Mouse (Mus musculus): Measurements from ENCODE around the gene Cbarp.
A peak's percentile ranks its signal among the peaks of the same experiment; 100 is the strongest.
"Not testable (repeated sequence)": the region's sequence is repeated elsewhere in the genome, so short reads cannot be mapped to it uniquely, and the experiment has no call there.

Cbarp gene

DNA sequence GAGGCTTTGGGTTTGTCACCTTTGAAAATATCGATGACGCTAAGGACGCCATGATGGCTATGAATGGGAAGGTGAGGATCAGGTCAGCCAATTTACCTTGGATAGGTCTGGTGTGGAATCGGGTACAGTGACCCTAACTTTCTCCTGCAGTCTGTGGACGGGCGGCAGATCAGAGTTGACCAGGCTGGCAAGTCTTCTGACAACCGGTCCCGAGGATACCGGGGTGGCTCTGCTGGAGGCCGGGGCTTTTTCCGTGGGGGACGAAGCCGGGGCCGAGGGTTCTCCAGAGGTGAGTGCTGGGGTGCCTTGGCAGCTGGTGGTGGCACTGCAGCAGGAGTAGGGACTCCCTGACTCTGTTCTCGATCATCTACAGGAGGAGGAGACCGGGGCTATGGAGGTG, 29.4 kb upstream of the Cbarp start:
- no peak for DNase-seq (ENCODE audit: extremely low read depth, low read depth)

DNA sequence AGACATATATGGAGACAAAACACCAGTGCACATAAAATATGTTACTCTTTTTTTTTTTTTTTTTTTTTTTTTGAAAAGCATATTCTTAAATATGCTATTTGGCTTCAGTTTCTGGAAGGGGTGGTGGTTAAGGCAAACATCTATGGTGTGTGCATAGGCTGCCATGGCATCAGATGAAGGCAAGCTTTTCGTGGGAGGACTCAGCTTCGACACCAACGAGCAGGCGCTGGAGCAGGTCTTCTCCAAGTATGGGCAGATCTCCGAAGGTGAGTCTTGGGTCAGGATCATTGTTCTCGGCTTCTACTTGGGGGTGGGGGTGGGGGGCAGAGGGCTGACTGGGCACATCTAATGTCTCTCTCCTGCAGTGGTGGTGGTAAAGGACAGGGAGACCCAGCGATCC, 29.0 kb upstream of the Cbarp start:
- DNase-seq (ENCODE audit: extremely low read depth, low read depth): no peak

DNA sequence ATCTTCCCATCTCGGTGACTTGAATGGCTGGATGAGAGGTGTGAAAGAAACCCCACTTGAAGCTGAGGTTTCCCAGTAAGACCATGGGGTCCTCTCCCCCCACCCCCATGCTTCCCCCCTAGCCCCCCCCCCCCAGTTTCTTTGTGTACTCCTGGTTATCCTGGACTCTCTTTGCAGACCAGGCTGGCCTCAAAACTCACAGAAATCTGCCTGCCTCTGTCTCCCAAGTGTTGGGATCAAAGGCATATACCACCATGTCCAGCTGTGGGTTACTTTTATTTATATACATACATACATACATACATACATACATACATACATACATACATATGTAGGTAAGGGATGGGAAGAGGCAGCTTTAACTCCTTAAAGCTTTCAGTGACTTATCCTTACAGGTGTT, 28.4 kb upstream of the Cbarp start:
- DNase-seq (ENCODE audit: extremely low read depth, low read depth): no peak

DNA sequence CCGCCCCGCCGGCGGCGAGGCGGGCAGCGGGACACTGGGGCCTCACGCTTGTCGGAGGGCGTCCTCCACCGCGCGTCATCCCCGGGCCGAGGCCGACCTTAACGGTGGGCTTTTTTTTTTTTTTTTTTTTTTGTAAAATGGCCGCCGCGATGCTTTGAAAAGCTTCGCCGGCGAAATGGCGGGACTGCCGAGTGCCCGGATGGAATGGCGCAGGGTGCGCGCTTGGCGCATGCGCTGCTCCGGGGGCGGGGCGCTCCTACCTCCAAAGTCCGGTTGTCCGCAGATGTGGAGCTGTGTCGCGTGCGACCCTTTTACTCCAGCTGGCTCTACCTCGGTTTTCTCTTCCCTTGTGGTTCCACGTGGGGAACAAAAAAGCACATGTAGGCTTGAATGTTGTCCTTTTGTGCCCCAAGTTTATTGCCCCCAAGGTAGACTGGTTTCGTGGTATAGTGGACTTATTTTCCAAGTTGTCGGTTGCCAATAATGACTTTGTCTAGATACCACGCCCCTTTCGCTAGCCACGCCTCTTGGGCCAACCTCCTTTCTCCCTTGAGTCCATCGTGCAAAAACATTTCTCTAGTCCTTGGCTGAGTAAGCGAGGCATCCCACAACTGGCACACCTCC, 27.5 kb upstream of the Cbarp start:
- peak; percentile 83 for DNase-seq (ENCODE audit: extremely low read depth, low read depth)

DNA sequence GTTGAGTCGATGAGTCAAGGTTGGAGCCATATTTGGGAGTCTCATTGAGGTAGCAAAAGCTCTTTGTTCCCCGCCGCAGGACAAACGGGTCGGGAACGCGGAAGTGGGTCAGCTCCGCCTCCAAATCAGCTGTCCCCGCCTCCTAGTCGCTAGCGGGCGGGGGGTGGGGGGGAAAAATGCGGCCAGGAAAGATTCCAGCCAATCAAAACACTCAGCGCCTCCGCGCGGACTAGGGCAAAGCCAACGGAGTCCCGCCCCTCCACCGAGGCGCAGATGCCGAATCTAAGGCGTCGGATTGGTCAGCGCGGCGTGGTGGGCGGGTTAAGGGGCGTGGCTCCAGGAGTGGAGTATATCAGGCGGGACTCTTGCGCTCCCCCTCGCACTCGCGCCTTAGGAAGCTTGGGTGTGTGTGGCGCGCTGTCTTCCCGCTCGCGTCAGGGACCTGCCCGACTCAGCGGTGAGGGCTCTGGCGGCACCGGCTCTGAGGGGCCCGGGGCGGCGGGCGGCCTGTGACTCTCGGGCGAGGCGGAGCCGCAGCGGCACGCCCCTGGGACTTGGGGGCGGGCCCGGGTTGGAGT, 26.9 kb upstream of the Cbarp start:
- DNase-seq (ENCODE audit: extremely low read depth, low read depth): peak; percentile 90

DNA sequence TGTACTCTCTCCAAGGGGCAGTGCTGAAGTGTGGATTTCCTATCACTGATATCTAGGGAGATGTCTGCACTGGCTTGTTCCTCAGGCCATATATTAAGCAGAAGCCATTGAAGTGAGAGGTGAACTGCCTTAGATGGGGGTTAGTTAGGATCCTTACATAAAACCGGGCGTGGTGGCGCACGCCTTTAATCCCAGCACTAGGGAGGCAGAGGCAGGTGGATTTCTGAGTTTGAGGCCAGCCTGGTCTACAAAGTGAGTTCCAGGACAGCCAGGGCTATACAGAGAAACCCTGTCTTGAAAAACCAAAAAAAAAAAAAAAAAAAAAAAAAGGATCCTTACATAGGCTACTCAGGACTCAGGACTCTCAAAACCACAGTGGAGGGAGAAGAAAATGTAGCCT, 25.5 kb upstream of the Cbarp start:
- not testable (repeated sequence) for DNase-seq (ENCODE audit: extremely low read depth, low read depth)

DNA sequence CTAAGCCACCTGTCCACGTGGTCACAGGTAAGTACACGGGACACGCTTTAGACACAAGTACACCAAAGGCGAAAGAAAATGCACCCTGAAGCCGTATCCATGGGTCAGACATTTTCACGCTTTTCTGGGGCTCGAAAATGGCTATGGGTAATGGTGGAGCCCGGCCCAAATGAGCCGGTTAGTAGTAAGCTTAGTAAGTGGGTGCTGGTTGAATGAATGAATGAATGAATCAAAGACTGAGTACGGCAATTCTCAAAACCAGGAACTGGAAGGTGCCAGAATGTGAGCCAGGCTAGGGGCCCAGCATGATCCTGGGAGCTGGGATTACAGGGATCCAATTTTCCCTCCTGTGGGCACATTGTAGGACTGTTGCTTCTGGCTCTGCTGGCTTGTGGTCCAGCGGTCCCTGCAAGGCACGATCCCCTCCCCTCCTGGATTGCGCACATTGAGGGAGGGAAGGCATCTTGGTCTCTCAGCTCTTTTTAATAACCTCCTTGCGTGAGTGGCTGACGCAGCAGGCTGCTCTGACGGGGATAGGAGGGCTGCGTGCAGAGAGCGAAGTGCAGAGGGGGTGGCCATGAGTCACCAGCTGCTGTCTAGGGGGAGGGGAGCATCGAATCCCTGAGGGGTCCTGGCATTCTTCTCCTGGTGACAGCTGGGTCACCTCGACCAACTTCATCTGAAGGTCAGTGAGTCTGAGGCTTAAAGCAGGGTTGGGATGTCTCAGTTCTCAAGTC, 24.9 kb upstream of the Cbarp start, which contains the start of gene Cirbp:
Gene Cirbp (plus strand): TSS at position 594 of the 737 bp plus-strand sequence.
- DNase-seq (ENCODE audit: extremely low read depth, low read depth): peak; percentile 65

DNA sequence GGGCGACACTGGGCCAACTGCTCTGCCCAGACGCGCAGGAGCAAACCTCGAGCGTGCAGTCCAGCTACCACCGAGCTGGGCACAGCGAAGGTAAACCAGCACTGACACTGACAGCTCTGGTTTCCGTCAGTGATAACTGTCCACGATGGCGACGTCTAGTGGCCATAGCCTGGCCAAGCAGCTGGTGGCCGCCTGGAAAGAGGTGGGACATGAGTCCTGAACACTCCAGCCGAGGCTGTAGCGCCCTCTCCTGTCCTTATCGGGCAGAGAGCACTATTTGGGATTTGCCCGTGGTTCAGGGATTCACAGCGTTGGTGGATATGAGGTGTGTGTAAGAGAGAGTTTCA, 24.3 kb upstream of the Cbarp start:
- peak; percentile 86 for DNase-seq (ENCODE audit: extremely low read depth, low read depth)

DNA sequence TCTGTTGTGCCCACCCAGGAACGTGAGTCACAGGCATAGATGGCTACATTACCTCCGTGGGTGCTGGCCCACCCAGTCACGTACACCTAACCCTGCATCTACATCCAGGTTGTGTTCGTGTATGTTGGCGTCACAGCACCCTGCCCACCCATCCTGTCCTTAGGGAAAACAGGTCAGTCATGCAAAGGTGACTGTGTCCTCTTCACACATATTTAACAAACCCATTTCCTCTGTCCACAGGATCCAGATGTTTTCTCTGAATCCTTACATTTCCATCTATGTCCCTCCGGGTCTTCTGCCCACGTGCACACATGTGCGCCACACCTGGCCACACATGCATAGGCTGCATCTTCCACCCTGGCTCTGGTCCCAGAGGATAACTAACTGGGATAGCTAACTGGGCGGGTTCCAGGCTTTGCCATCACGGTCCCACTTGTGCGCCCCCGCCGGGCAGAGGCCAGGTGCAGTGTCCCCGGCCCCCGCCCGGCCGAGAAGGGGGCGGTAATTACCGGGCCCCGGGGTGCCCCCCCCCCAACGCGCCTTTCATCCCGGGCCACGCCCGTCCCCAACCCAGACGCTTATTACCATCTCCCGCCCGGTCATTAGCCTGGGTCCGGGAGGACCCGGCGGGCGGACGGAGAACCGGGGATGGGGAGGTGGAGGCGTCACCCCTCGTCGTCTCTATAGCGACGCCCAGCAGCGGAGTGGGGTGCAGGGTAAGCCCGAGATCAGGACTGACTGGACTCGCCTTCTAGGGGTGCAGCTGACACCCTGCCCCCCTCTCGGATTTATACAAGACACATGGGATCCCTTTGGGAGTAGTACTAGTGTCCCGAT, 23.7 kb upstream of the Cbarp start:
- DNase-seq (ENCODE audit: extremely low read depth, low read depth): no peak

DNA sequence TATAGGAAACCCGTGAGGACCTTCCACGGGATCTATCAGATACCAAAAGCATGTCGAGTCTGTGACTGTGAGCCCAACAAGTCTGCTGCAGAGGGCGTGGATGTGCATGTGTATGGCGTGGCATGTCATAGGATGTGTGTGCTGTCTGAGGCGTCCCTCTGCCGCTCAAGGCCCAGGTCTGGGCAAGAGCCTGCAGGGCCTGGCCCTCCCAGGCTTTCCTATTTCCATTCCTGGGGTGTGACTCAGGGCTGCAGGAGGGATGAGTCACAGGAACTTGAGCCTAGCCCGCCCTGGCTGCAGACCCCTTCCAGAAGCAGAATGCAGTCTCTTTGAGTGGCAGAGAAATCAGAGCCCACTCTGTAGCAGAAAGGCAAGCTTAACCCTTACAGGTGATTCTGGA, 23.1 kb upstream of the Cbarp start:
- DNase-seq (ENCODE audit: extremely low read depth, low read depth): no peak

DNA sequence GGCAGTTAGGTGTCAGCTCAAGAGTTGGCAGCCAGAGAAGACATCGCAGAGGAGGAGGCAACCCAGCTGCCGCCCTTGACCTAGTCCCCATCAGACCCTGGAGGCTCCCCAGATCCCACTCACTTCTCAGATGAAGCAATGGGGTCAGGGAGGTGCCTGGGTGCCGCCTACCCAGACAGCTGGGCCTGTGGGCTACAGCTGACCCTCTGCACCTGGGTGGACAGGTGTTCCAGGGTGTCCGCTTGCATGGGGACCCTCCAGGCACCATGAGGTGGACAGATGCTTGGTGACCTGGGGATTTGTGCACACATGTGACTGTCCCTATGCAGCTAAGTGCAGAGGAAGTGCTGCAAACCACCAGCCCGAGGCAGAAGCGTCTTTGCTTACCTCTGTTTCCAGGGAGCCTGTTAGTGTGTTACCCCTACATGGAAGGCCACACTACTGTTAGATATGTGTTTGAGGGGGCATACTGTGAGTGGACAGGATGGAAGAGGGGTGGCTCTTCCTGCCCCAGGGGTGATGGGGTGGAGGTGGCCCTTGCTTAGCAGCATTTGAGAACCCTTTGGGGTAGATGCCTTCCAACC, 22.2 kb upstream of the Cbarp start:
- no peak for DNase-seq (ENCODE audit: extremely low read depth, low read depth)

DNA sequence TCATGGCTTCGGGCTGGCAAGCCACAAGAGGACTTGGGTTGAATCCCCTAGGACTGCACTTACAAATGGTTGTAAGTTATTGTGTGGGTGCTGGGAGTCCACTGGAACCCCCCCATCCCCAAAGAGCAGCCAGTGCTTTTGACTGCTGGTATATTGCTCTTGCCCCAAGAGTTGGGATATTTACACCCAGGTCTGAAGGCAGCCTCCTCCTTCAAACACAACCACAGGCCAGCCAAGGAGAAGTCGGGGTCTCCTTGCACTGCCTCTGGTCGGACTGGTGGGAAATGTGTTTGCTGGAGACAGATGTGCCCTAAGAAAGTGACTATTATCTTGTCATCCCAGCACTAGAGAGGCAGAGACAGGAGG, 21.6 kb upstream of the Cbarp start:
- no peak for DNase-seq (ENCODE audit: extremely low read depth, low read depth)

DNA sequence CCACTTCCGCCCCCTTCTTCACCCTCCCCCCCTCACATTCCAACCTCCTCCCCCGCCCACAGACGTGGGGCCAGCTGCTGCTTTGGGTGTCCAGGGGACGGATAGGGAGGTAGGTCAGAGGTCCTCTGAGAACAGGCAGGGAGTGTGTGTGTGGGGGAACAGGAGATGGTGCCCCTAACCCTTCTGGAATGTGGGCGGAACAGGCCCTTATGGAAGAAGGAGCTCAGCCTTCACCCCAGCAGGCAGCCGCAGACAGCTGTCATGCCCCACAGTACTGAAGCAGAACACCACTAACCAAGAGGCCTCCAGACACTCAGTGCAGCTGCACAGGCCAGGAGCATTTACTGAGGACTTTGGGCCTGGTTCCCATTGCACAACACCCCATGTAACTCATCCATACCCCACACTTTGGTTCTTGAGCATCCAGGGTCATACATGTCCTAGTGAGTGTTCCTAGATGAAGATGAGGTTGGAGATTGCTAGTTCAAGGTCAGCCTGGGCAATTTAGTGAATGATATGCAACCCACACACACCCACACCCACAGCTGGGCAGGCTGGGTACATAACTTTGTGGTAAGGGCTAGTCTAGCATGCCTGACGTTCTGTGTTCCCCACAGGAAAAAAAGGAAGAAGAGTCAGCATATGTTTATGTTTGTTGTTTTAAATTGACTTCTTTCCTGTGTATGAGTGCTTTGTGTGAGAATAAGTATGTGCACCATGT, 21.0 kb upstream of the Cbarp start:
- no peak for DNase-seq (ENCODE audit: extremely low read depth, low read depth)

DNA sequence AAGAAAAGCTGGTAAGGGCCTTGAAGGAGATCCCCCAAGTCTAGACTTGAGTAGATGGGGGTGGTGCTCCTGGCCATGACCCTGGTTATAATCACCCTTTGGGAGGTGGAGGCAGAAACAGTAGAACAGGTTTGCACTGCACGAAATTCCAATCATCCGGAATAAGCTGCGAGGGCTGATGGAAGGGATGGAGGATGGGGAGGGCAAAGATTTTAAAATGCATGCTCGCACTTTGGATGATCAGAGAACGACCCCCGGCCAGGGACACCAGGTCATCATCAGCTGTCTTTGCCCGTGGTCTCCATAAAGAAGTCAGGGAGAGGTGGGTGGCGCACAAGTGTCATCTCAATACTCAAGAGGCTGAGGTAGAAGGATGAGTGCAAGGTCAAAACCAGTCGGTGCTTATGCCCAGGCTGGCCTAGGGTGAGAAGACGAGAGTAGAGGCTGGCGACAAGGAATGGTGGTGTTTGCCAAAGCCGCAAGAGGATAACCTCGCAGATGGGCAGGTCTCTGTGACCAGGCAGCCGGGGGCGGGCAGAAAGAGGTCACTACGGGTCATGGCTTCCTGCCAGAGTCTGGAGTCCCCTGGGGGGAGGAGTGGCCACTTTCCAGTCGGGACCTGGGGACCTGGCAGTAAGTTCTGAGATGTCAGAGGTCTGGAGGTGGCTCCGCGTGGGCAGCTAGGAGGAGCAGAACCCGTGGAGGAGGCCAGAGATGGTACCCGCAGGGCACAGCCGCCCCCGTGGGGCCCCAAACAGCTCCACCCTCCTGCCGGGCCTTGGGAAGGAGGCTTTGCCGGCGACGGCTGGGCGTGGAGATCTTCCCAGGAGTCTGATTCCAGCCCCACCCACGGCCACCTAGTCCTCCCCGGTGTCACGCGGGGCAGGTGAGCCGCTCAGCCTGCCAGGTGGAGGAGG, 20.1 kb upstream of the Cbarp start:
- no peak for DNase-seq (ENCODE audit: extremely low read depth, low read depth)

DNA sequence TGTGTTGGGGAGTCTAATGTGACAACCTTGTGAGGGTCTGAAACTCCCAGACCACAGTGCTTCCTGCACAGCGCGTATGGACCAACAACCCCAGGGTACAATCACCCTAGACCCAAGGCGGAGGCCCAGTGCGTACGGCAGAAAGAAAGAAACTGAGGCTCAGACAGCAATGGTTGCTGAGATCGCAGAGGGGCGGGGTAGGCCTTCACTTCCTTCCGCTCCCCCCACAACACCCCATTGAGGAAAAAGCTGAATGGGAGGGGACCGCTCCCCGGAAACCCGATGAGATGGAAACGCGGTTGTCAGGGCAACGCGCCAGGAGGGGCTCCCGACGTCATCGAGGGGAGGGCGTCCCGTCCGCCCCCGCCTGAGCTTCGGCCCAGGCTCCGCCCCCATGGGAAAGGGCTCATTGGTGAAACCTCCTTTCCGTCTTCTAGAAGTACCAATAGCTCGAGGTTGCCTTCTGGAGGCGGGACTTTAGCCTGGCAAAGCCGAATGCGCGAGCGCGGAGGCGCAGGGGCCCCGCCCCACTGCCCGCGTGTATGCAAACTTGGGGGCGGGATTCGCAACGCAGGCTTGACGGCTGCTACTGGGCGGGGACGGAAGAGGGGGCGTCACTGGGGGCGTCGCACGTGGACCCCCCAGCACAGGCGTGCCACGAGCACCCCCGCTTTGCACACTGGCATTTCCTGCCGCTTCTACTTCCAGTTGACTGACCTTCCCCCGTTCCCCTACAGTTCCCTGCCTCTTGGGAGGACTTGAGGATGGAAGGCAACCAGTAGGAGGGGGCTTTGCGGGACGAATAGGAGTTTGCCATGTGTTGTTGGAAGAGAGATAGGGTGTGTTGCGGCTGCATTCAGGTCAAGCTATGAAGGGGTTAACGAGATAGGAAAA, 19.2 kb upstream of the Cbarp start:
- DNase-seq (ENCODE audit: extremely low read depth, low read depth): peak; percentile 96

DNA sequence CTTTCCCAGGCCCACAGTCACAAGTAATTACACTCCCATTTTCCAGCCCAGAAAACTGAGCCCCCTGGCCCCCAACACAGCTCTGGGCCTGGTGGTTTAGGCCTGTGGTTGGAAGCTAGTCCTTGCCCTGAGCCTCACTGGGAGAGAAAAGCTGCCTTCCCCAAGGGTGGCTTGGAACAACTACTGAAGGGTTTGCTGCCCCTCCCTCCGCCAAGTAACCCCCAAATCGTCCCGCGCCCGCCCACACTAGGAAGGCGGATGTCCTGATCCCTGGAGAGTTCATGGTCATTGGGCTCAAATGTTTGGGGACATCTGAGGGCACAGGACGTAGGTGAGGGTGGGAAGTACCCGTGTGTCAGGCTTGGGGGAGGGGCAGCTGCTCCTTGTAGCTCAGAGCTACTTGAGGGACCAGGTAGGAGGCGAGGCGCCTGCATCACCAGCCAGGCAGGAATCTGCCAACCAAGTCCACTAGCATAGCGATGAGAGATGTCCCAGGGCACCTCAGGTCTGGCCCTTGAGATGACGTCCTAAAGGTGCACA, 18.5 kb upstream of the Cbarp start:
- DNase-seq (ENCODE audit: extremely low read depth, low read depth): no peak

DNA sequence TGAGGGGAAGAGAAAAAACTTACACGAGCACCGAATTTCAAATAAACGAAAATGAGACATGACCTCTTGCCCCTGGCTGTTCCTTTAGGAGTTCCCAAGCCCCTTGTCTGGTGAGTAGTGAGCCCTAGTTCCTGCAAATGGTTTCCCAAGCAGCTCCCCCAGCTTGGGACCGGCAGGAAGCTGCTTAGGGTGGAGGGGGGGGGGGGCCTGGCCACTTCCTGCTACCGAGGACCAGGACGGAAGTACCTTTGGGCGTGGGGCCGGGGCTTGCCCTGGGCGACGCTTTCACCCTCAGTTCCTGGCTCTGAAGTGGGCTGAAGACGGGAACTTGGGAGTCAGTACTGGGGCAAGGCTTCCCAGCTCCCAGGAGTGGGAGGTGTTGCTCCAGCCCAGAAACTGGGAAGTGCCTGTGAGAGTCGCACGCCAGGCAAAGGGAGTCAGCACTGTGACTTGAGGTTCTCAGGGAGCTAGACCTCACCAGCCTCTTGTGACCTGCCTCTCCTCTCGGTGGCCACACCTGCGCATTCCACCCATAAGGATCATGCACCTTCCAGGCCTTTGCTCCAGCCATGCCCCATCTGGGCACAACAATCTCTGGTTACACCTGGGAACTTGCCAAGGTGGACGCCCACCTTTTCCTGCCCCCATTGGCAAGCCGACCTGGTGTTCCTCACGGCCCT, 17.8 kb upstream of the Cbarp start:
- DNase-seq (ENCODE audit: extremely low read depth, low read depth): no peak
